Mouse (Mus musculus) myocyte (in vitro differentiated cells): ENCODE data around the gene Gemin8. TPM values are rescaled to one million over a fixed set of nuclear protein-coding genes. Genes with fewer than 3 reads are reported as not detected.

Source experiments
- H3K27me3 ChIP-seq: one replicate; pipeline ENCODE4 v1.6.1; 2011; ENCODE audit not compliant: control insufficient read depth, insufficient read depth, insufficient read length
- H3K36me3 ChIP-seq: one replicate; pipeline ENCODE4 v1.6.1; 2011; ENCODE audit not compliant: control insufficient read depth, insufficient read depth
- H3K4me2 ChIP-seq: one replicate; pipeline ENCODE4 v1.6.1; 2011; ENCODE audit warnings: low read depth, control low read depth
- H3K4me3 ChIP-seq: one replicate; pipeline ENCODE4 v1.5.1; 2011; ENCODE audit warnings: mild to moderate bottlenecking, control low read depth, moderate library complexity
- H3K79me2 ChIP-seq: one replicate; pipeline ENCODE4 v1.6.1; 2011; ENCODE audit not compliant: control insufficient read depth, insufficient read depth
- H3ac ChIP-seq: one replicate; pipeline ENCODE4 v1.6.1; 2011; ENCODE audit not compliant: control insufficient read depth, insufficient read length
- CEBPB ChIP-seq: IDR thresholded peaks from 2 replicates; pipeline ENCODE4 v1.6.1; 2011; ENCODE audit warnings: mild to moderate bottlenecking, moderate library complexity; ENCODE audit not compliant: poor library complexity, insufficient read depth, severe bottlenecking
- E2F4 ChIP-seq: IDR thresholded peaks from one replicate; pipeline ENCODE4 v1.6.1; 2011; ENCODE audit warnings: mild to moderate bottlenecking, control low read depth, moderate library complexity; ENCODE audit not compliant: insufficient read depth
- MAX ChIP-seq: IDR thresholded peaks from one replicate; pipeline ENCODE4 v1.6.1; 2011; ENCODE audit warnings: low read depth, mild to moderate bottlenecking, control low read depth
- MYOD1 ChIP-seq, 3 experiments: IDR thresholded peaks; one replicate each; pipeline ENCODE4 v1.6.1; 2011; ENCODE audit warnings: control low read depth in 2 of 3, low read depth in 2 of 3, mild to moderate bottlenecking in 2 of 3, moderate library complexity in 1 of 3; ENCODE audit not compliant: insufficient read length in 2 of 3, control insufficient read depth in 1 of 3
- MYOG ChIP-seq, 3 experiments: IDR thresholded peaks; one replicate each; pipeline ENCODE4 v1.6.1; 2011; ENCODE audit warnings: control low read depth in 2 of 3, low read depth in 2 of 3, mild to moderate bottlenecking in 2 of 3; ENCODE audit not compliant: insufficient read length in 2 of 3, control insufficient read depth in 1 of 3, insufficient read depth in 1 of 3
- POLR2A ChIP-seq: IDR thresholded peaks from one replicate; pipeline ENCODE4 v1.6.1; 2011; ENCODE audit warnings: low read depth, mild to moderate bottlenecking, control low read depth, moderate library complexity; ENCODE audit not compliant: insufficient read length
- POLR2AphosphoS2 ChIP-seq: IDR thresholded peaks from one replicate; pipeline ENCODE4 v1.6.1; 2011; ENCODE audit warnings: low read depth, control low read depth; ENCODE audit not compliant: insufficient read length
- REST ChIP-seq: IDR thresholded peaks from one replicate; pipeline ENCODE4 v1.6.1; 2011; ENCODE audit warnings: mild to moderate bottlenecking, control low read depth, moderate library complexity; ENCODE audit not compliant: insufficient read depth, insufficient read length
- SRF ChIP-seq: IDR thresholded peaks from one replicate; pipeline ENCODE4 v1.6.1; 2011; ENCODE audit warnings: low read depth; ENCODE audit not compliant: control insufficient read depth, insufficient read length
- TCF12 ChIP-seq: IDR thresholded peaks from one replicate; pipeline ENCODE4 v1.6.1; 2011; ENCODE audit warnings: mild to moderate bottlenecking, control low read depth; ENCODE audit not compliant: poor library complexity, insufficient read depth, severe bottlenecking
- TCF3 ChIP-seq: IDR thresholded peaks from one replicate; pipeline ENCODE4 v1.6.1; 2011; ENCODE audit warnings: low read depth, control low read depth; ENCODE audit not compliant: insufficient read length
- USF1 ChIP-seq: IDR thresholded peaks from one replicate; pipeline ENCODE4 v1.6.1; 2011; ENCODE audit warnings: low read depth, mild to moderate bottlenecking, control low read depth, moderate library complexity
- polyA plus RNA-seq: library from polyadenylated mRNA; unstranded; fragments of >200 nt; fragmentation: generic; extraction: Trizol; gene quantifications from one replicate; pipeline ENCODE4 v1.2.1, GENCODE M21; 2012; ENCODE audit warnings: missing spikeins

Gene Gemin8
- polyA plus RNA-seq, 1 experiment = 6.6 TPM

DNA sequence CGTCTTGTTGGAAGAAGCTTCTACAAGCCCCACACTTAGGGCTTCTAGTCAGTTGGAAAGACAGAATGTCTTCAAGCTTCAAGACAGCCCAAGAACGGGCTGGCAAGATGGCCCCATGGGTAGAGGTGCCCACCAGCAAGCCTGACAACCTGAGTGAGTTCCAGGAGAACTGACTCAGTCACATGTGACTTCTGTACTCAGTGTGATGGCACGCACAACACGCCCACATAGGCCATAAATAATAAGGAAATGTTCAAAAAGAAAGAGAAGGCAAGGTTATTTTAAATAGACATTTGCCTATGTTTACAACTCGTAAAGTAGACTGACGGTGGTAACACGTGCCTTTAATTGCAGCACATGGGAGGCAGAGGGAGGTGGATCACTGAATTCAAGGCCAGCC, 7.7 kb downstream of the Gemin8 start:
- H3K4me3 ChIP-seq = no peak overlapping the region
- no peak overlapping the region for H3K4me2 ChIP-seq
- no peak for TF ChIP-seq MAX
- TF ChIP-seq USF1 = no peak
- TF ChIP-seq MYOD1 (IDR thresholded peaks at IDR 0.05; ENCODE audit: control insufficient read depth in 1 of 3, insufficient read length in 2 of 3, low read depth in 2 of 3) = no peak
- TF ChIP-seq MYOG (IDR thresholded peaks at IDR 0.05; ENCODE audit: control insufficient read depth in 1 of 3, insufficient read depth in 1 of 3, insufficient read length in 2 of 3, low read depth in 2 of 3) = no peak
- no peak for TF ChIP-seq TCF3
- no peak for TF ChIP-seq REST
- no peak for TF ChIP-seq E2F4
- TF ChIP-seq POLR2AphosphoS2 = no peak
- TF ChIP-seq POLR2A = no peak
- TF ChIP-seq SRF = no peak
- TF ChIP-seq CEBPB = no peak
- TF ChIP-seq TCF12 = no peak
- no peaks in the 10 kb centered on the region for H3K36me3 ChIP-seq
- H3ac ChIP-seq = no peak overlapping the region
- no peaks in the 10 kb centered on the region for H3K27me3 ChIP-seq
- H3K79me2 ChIP-seq = no peaks in the 10 kb centered on the region

DNA sequence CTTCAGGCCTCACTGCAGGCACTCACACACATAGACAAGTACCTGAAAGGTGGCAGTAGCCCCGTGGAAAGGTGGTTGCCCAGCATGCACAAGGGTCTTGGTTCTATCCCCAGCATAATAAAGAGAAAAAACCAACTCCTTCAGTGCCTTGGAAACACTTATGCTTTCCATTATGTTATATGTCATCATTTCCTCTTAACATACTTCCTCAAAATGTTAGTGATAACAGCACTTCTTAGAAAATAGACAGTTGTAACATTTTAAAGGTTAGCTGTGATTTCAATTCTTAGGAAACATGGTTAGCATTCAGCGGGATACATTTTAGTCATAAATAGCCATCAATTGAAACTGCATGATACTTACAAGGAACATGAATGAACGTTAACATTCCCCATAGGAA, 12.8 kb downstream of the Gemin8 start:
- H3K4me2 ChIP-seq = no peak overlapping the region
- H3K27me3 ChIP-seq = no peaks in the 10 kb centered on the region
- H3K4me3 ChIP-seq = no peak overlapping the region
- no peaks in the 10 kb centered on the region for H3K79me2 ChIP-seq
- TF ChIP-seq POLR2AphosphoS2 (no peak), TCF12 (no peak), USF1 (no peak), MYOG (IDR thresholded peaks at IDR 0.05; ENCODE audit: control insufficient read depth in 1 of 3, insufficient read depth in 1 of 3, insufficient read length in 2 of 3, low read depth in 2 of 3) (no peak), CEBPB (no peak), REST (no peak)
- no peaks in the 10 kb centered on the region for H3K36me3 ChIP-seq
- no peak overlapping the region for H3ac ChIP-seq

GRCm38 (mm10) chrX:166185327-166185913, 15.2 kb downstream of the Gemin8 start:
- no peaks in the 10 kb centered on the region for H3K27me3 ChIP-seq
- H3ac ChIP-seq = no peak overlapping the region
- H3K4me2 ChIP-seq = no peak overlapping the region
- no peaks in the 10 kb centered on the region for H3K36me3 ChIP-seq
- no peak overlapping the region for H3K4me3 ChIP-seq
- no peak for TF ChIP-seq MYOG (IDR thresholded peaks at IDR 0.05; ENCODE audit: control insufficient read depth in 1 of 3, insufficient read depth in 1 of 3, insufficient read length in 2 of 3, low read depth in 2 of 3)
- TF ChIP-seq REST = no peak
- no peak for TF ChIP-seq CEBPB
- no peak for TF ChIP-seq E2F4
- no peak for TF ChIP-seq TCF12
- no peak for TF ChIP-seq USF1
- no peak for TF ChIP-seq TCF3
- TF ChIP-seq POLR2A = no peak
- TF ChIP-seq POLR2AphosphoS2 = no peak
- no peak for TF ChIP-seq SRF
- TF ChIP-seq MAX = no peak
- TF ChIP-seq MYOD1 (IDR thresholded peaks at IDR 0.05; ENCODE audit: control insufficient read depth in 1 of 3, insufficient read length in 2 of 3, low read depth in 2 of 3) = no peak
- no peaks in the 10 kb centered on the region for H3K79me2 ChIP-seq

- H3K4me3 ChIP-seq = no peak overlapping the region
- H3K79me2 ChIP-seq = no peaks in the 10 kb centered on the region
- H3ac ChIP-seq = no peak overlapping the region
- no peak overlapping the region for H3K4me2 ChIP-seq
- no peak for TF ChIP-seq TCF3
- no peak for TF ChIP-seq E2F4
- no peak for TF ChIP-seq CEBPB
- TF ChIP-seq POLR2A = no peak
- TF ChIP-seq USF1 = no peak
- TF ChIP-seq POLR2AphosphoS2 = no peak
- no peak for TF ChIP-seq SRF
- TF ChIP-seq MAX = no peak
- TF ChIP-seq MYOG (IDR thresholded peaks at IDR 0.05; ENCODE audit: control insufficient read depth in 1 of 3, insufficient read depth in 1 of 3, insufficient read length in 2 of 3, low read depth in 2 of 3) = no peak
- TF ChIP-seq MYOD1 (IDR thresholded peaks at IDR 0.05; ENCODE audit: control insufficient read depth in 1 of 3, insufficient read length in 2 of 3, low read depth in 2 of 3) = no peak
- no peak for TF ChIP-seq REST
- TF ChIP-seq TCF12 = no peak
- H3K36me3 ChIP-seq = no peaks in the 10 kb centered on the region
- no peaks in the 10 kb centered on the region for H3K27me3 ChIP-seq
These were observed 17.5 kb downstream of the Gemin8 start for GRCm38 (mm10) chrX:166187803-166188202.

- Histone ChIP-seq H3K79me2 (no peaks in the 10 kb centered on the region), H3K27me3 (no peaks in the 10 kb centered on the region), H3K4me2 (no peak overlapping the region), H3K4me3 (no peak overlapping the region), H3K36me3 (no peaks in the 10 kb centered on the region), H3ac (no peak overlapping the region)
- TF ChIP-seq TCF3 (no peak), MYOG (IDR thresholded peaks at IDR 0.05; ENCODE audit: control insufficient read depth in 1 of 3, insufficient read depth in 1 of 3, insufficient read length in 2 of 3, low read depth in 2 of 3) (no peak), SRF (no peak), POLR2AphosphoS2 (no peak)
These were observed 26.1 kb downstream of the Gemin8 start for GRCm38 (mm10) chrX:166196327-166196726.
